Mouse (Mus musculus) limb, embryonic 14.5 days (tissue): ENCODE measurements around the gene Trak1. TPM values are rescaled to one million over a fixed set of nuclear protein-coding genes. Genes with fewer than 3 reads are reported as not detected.

Experiments
- ATAC-seq: fragments of 200-750 bp; cut with Nextera tagmentation; 2 replicates; pipeline ENCODE4 v1.8.0; 2017; ENCODE audit warnings: low read depth, moderate number of reproducible peaks, moderate TSS enrichment; ENCODE audit not compliant: low FRiP score
- DNase-seq: peaks from one replicate; pipeline ENCODE4 v3.0.0-alpha.2; 2015; ENCODE audit warnings: low spot score
- H3K27ac ChIP-seq: fragments of 300-500 bp; sonication (generic); replicated peaks from 2 replicates; pipeline ENCODE4 v1.5.1; 2014; ENCODE audit warnings: low read depth, mild to moderate bottlenecking, low read length, moderate library complexity, mixed read lengths
- H3K27me3 ChIP-seq: fragments of 300-500 bp; sonication (generic); 2 replicates; pipeline ENCODE4 v1.6.1; 2014; ENCODE audit warnings: low read length, mixed read lengths; ENCODE audit not compliant: control insufficient read depth, insufficient read depth
- H3K36me3 ChIP-seq: fragments of 300-500 bp; sonication (generic); 2 replicates; pipeline ENCODE4 v1.6.1; 2014; ENCODE audit warnings: mild to moderate bottlenecking, low read length, moderate library complexity, mixed read lengths; ENCODE audit not compliant: control insufficient read depth, insufficient read depth
- H3K4me1 ChIP-seq: fragments of 300-500 bp; sonication (generic); 2 replicates; pipeline ENCODE4 v1.6.1; 2014; ENCODE audit warnings: antibody characterized with exemption, low read length, mixed read lengths; ENCODE audit not compliant: control insufficient read depth, insufficient read depth
- H3K4me2 ChIP-seq: fragments of 300-500 bp; sonication (generic); replicated peaks from 2 replicates; pipeline ENCODE4 v1.6.1; 2014; ENCODE audit warnings: low read depth, mild to moderate bottlenecking, low read length, moderate library complexity; ENCODE audit not compliant: severe bottlenecking
- H3K4me3 ChIP-seq: fragments of 300-500 bp; sonication (generic); replicated peaks from 2 replicates; pipeline ENCODE4 v1.5.1; 2014; ENCODE audit warnings: low read length
- H3K9ac ChIP-seq: fragments of 300-500 bp; sonication (generic); 2 replicates; pipeline ENCODE4 v1.6.1; 2014; ENCODE audit warnings: mild to moderate bottlenecking, low read depth, low read length, moderate library complexity; ENCODE audit not compliant: severe bottlenecking
- H3K9me3 ChIP-seq: fragments of 300-500 bp; sonication (generic); 2 replicates; pipeline ENCODE4 v1.6.1; 2016; ENCODE audit warnings: low read length; ENCODE audit not compliant: control insufficient read depth
- POLR2A ChIP-seq: fragments of 200-500 bp; IDR thresholded peaks from 2 replicates; pipeline ENCODE4 v1.8.0; 2012; ENCODE audit warnings: inconsistent platforms, mild to moderate bottlenecking, moderate library complexity, borderline replicate concordance; ENCODE audit not compliant: insufficient read depth, insufficient read length; ENCODE audit errors: extremely low read depth
- whole genome bisulfite sequencing: fragments of 180-500 bp; shearing (Covaris S2); extraction: QIAGEN DNeasy Blood & Tissue Kit; methylation state at CpG from one replicate; pipeline ENCODE4 v1.1.7; 2014; 5-methylcytosine and 5-hydroxymethylcytosine counted together
- polyA plus RNA-seq, 2 experiments: library from polyadenylated mRNA; depleted of rRNA in 1 of 2; stranded (reverse) in 1 of 2; unstranded in 1 of 2; fragments of >200 nt; fragmentation: Nextera tagmentation in 1 of 2; extraction: Ambion mirVana in 1 of 2; gene quantifications; 2 replicates each; pipeline versions ENCODE4 v1.2.1 to v1.2.3; 2012 to 2014

Gene Trak1
- polyA plus RNA-seq, 2 experiments, result 20.8 to 31.2 TPM

- H3K9ac ChIP-seq, result peak within 1 kb of the TSS; percentile 65
- under 1% methylated on average over 59 of the region's 59 CpGs for WGBS
- H3K4me2 ChIP-seq, result peak within 1 kb of the TSS; percentile 62
- H3K4me1 ChIP-seq, result no peaks in the 10 kb centered on the region
- H3K36me3 ChIP-seq, result no peaks in the 10 kb centered on the region
- H3K9me3 ChIP-seq, result no peaks in the 10 kb centered on the region
- ATAC-seq, result peak; percentile 96
- DNase-seq, result peak; percentile 94
- H3K27ac ChIP-seq, result peak within 1 kb of the TSS; percentile 73
- H3K27me3 ChIP-seq, result no peaks in the 10 kb centered on the region
- TF ChIP-seq POLR2A, result peak; percentile 39; the same call in 1 of the 2 replicates
- peak within 1 kb of the TSS; percentile 73 for H3K4me3 ChIP-seq
Measured at GRCm38 (mm10) chr9:121277118-121278060, 19.9 kb upstream of the Trak1 start, which contains the start of gene Ulk4. TSS of gene Ulk4 (minus strand) at chr9:121277197.

GRCm38 (mm10) chr9:121279216-121279615 is 18.1 kb upstream of the Trak1 start:
- H3K4me1 ChIP-seq, result no peaks in the 10 kb centered on the region
- no peak overlapping the region for H3K4me2 ChIP-seq
- H3K36me3 ChIP-seq, result no peaks in the 10 kb centered on the region
- no peak overlapping the region for H3K4me3 ChIP-seq
- no peak overlapping the region for H3K9ac ChIP-seq
- DNase-seq (no peak), ATAC-seq (no peak)
- no peaks in the 10 kb centered on the region for H3K27me3 ChIP-seq
- TF ChIP-seq POLR2A, result no peak
- H3K9me3 ChIP-seq, result no peaks in the 10 kb centered on the region
- 90% methylated on average over 5 of the region's 5 CpGs for WGBS
- no peak overlapping the region for H3K27ac ChIP-seq

GRCm38 (mm10) chr9:121281891-121282290 is 15.4 kb upstream of the Trak1 start:
- ATAC-seq, result no peak
- H3K4me2 ChIP-seq, result no peak overlapping the region
- 83% methylated on average over 6 of the region's 6 CpGs for WGBS

GRCm38 (mm10) chr9:121283620-121284185 is 13.6 kb upstream of the Trak1 start:
- Histone ChIP-seq H3K27me3 (no peaks in the 10 kb centered on the region), H3K27ac (no peak overlapping the region), H3K4me3 (no peak overlapping the region), H3K4me2 (no peak overlapping the region), H3K36me3 (no peaks in the 10 kb centered on the region), H3K4me1 (no peaks in the 10 kb centered on the region), H3K9ac (no peak overlapping the region), H3K9me3 (no peaks in the 10 kb centered on the region)
- no peak for ATAC-seq
- WGBS, result 97% methylated on average over 6 of the region's 6 CpGs
- TF ChIP-seq POLR2A, result no peak
- DNase-seq, result no peak

More at GRCm38 (mm10) chr9:121281891-121282290, 15.4 kb upstream of the Trak1 start:
- Histone ChIP-seq H3K4me3 (no peak overlapping the region), H3K4me1 (no peaks in the 10 kb centered on the region), H3K9me3 (no peaks in the 10 kb centered on the region), H3K9ac (no peak overlapping the region), H3K27me3 (no peaks in the 10 kb centered on the region), H3K27ac (no peak overlapping the region), H3K36me3 (no peaks in the 10 kb centered on the region)
- TF ChIP-seq POLR2A, result no peak
- no peak for DNase-seq

- no peak for TF ChIP-seq POLR2A
- WGBS, result 88% methylated on average over 3 of the region's 3 CpGs
- Histone ChIP-seq H3K4me1 (no peaks in the 10 kb centered on the region), H3K9ac (no peak overlapping the region), H3K9me3 (no peaks in the 10 kb centered on the region), H3K27me3 (no peaks in the 10 kb centered on the region), H3K4me3 (no peak overlapping the region), H3K36me3 (no peaks in the 10 kb centered on the region), H3K4me2 (no peak overlapping the region), H3K27ac (no peak overlapping the region)
- ATAC-seq (no peak), DNase-seq (no peak)
Measured at GRCm38 (mm10) chr9:121284422-121284821, 12.9 kb upstream of the Trak1 start.
